Mouse (Mus musculus): ENCODE results near the gene St6galnac6. TPM values are rescaled to one million over a fixed set of nuclear protein-coding genes. Genes with fewer than 3 reads are reported as not detected.

The St6galnac6 gene
- polyA plus RNA-seq, 1 experiment from 2014 or later = 7.4 TPM

- H3K36me3 ChIP-seq (ENCODE audit: control insufficient read depth, insufficient read depth, low read length) = no peaks in the 10 kb centered on the region; the same call in 1 of the 2 replicates
- H3K9me3 ChIP-seq (ENCODE audit: control insufficient read depth, low read depth, low read length) = no peaks in the 10 kb centered on the region
- H3K27me3 ChIP-seq (ENCODE audit: control insufficient read depth, insufficient read depth, low read length) = no peaks in the 10 kb centered on the region
- H3K27ac ChIP-seq (ENCODE audit: low read length) = no peak overlapping the region
- WGBS = 93% methylated on average over 1 of the region's 1 CpGs
- H3K4me2 ChIP-seq (replicated peaks; ENCODE audit: low read depth, low read length) = no peak overlapping the region
- ATAC-seq (ENCODE audit: insufficient number of reproducible peaks, insufficient read depth, low FRiP score, low read depth) = no peak
- no peak overlapping the region for H3K4me3 ChIP-seq (ENCODE audit: low read depth, low read length)
- H3K9ac ChIP-seq (replicated peaks; ENCODE audit: low read depth, low read length) = no peak overlapping the region
- H3K4me1 ChIP-seq (ENCODE audit: control insufficient read depth, insufficient read depth, low read length) = peaks cover 27% of the 10 kb centered on the region; the same call in 1 of the 2 replicates
Measured at GRCm38 (mm10) chr2:32617109-32617508, 17.6 kb downstream of the St6galnac6 start.

GRCm38 (mm10) chr2:32617601-32618000 lies 18.1 kb downstream of the St6galnac6 start:
- no peaks in the 10 kb centered on the region; the same call in 1 of the 2 replicates for H3K36me3 ChIP-seq (ENCODE audit: control insufficient read depth, insufficient read depth, low read length)
- peaks cover 27% of the 10 kb centered on the region; the same call in 1 of the 2 replicates for H3K4me1 ChIP-seq (ENCODE audit: control insufficient read depth, insufficient read depth, low read length)
- H3K4me3 ChIP-seq (ENCODE audit: low read depth, low read length) = no peak overlapping the region
- 92% methylated on average over 4 of the region's 4 CpGs for WGBS
- H3K27ac ChIP-seq (ENCODE audit: low read length) = no peak overlapping the region
- no peak for ATAC-seq (ENCODE audit: insufficient number of reproducible peaks, insufficient read depth, low FRiP score, low read depth)
- H3K27me3 ChIP-seq (ENCODE audit: control insufficient read depth, insufficient read depth, low read length) = no peaks in the 10 kb centered on the region
- no peaks in the 10 kb centered on the region for H3K9me3 ChIP-seq (ENCODE audit: control insufficient read depth, low read depth, low read length)
- no peak overlapping the region for H3K4me2 ChIP-seq (replicated peaks; ENCODE audit: low read depth, low read length)
- no peak overlapping the region for H3K9ac ChIP-seq (replicated peaks; ENCODE audit: low read depth, low read length)

GRCm38 (mm10) chr2:32618051-32618450 lies 18.5 kb downstream of the St6galnac6 start:
- peaks cover 27% of the 10 kb centered on the region; the same call in 1 of the 2 replicates for H3K4me1 ChIP-seq (ENCODE audit: control insufficient read depth, insufficient read depth, low read length)
- H3K9ac ChIP-seq (replicated peaks; ENCODE audit: low read depth, low read length) = no peak overlapping the region
- no peak overlapping the region for H3K4me3 ChIP-seq (ENCODE audit: low read depth, low read length)
- no peaks in the 10 kb centered on the region for H3K9me3 ChIP-seq (ENCODE audit: control insufficient read depth, low read depth, low read length)
- 81% methylated on average over 9 of the region's 9 CpGs for WGBS
- H3K27me3 ChIP-seq (ENCODE audit: control insufficient read depth, insufficient read depth, low read length) = no peaks in the 10 kb centered on the region
- no peak for ATAC-seq (ENCODE audit: insufficient number of reproducible peaks, insufficient read depth, low FRiP score, low read depth)
- H3K36me3 ChIP-seq (ENCODE audit: control insufficient read depth, insufficient read depth, low read length) = no peaks in the 10 kb centered on the region; the same call in 1 of the 2 replicates
- no peak overlapping the region for H3K4me2 ChIP-seq (replicated peaks; ENCODE audit: low read depth, low read length)
- H3K27ac ChIP-seq (ENCODE audit: low read length) = no peak overlapping the region

GRCm38 (mm10) chr2:32620682-32621516 lies 21.4 kb downstream of the St6galnac6 start:
- Histone ChIP-seq H3K4me3 (ENCODE audit: low read depth, low read length) (no peak overlapping the region), H3K36me3 (ENCODE audit: control insufficient read depth, insufficient read depth, low read length) (no peaks in the 10 kb centered on the region; the same call in 1 of the 2 replicates), H3K9me3 (ENCODE audit: control insufficient read depth, low read depth, low read length) (no peaks in the 10 kb centered on the region), H3K4me1 (ENCODE audit: control insufficient read depth, insufficient read depth, low read length) (peaks cover 41% of the 10 kb centered on the region), H3K4me2 (replicated peaks; ENCODE audit: low read depth, low read length) (0 out of 2 replicates have a peak overlapping the region, but pooled peaks have one; percentile 1), H3K27ac (ENCODE audit: low read length) (peak overlapping the region; percentile 83), H3K27me3 (ENCODE audit: control insufficient read depth, insufficient read depth, low read length) (no peaks in the 10 kb centered on the region), H3K9ac (replicated peaks; ENCODE audit: low read depth, low read length) (no peak overlapping the region)
- 4% methylated on average over 4 of the region's 4 CpGs for WGBS
- peak; percentile 80 for ATAC-seq (ENCODE audit: insufficient number of reproducible peaks, insufficient read depth, low FRiP score, low read depth)

- Histone ChIP-seq H3K4me3 (ENCODE audit: low read depth, low read length) (no peak within 1 kb of the TSS), H3K4me2 (replicated peaks; ENCODE audit: low read depth, low read length) (0 out of 2 replicates have a peak within 1 kb of the TSS, but pooled peaks have one; percentile 1), H3K9ac (replicated peaks; ENCODE audit: low read depth, low read length) (no peak within 1 kb of the TSS), H3K27me3 (ENCODE audit: control insufficient read depth, insufficient read depth, low read length) (no peaks in the 10 kb centered on the region), H3K9me3 (ENCODE audit: control insufficient read depth, low read depth, low read length) (no peaks in the 10 kb centered on the region), H3K4me1 (ENCODE audit: control insufficient read depth, insufficient read depth, low read length) (peaks cover 47% of the 10 kb centered on the region), H3K36me3 (ENCODE audit: control insufficient read depth, insufficient read depth, low read length) (no peaks in the 10 kb centered on the region; the same call in 1 of the 2 replicates), H3K27ac (ENCODE audit: low read length) (peak within 1 kb of the TSS; percentile 83)
- no peak for ATAC-seq (ENCODE audit: insufficient number of reproducible peaks, insufficient read depth, low FRiP score, low read depth)
- 15% methylated on average over 7 of the region's 7 CpGs for WGBS
Measured at GRCm38 (mm10) chr2:32621517-32621859, 22.0 kb downstream of the St6galnac6 start, which contains the start of gene Ak1. Ak1 (plus strand) TSS chr2:32621758.

- Histone ChIP-seq H3K27ac (ENCODE audit: low read length) (peak overlapping the region; percentile 64; the same call in 1 of the 2 replicates), H3K9me3 (ENCODE audit: control insufficient read depth, low read depth, low read length) (no peaks in the 10 kb centered on the region), H3K9ac (replicated peaks; ENCODE audit: low read depth, low read length) (no peak overlapping the region), H3K36me3 (ENCODE audit: control insufficient read depth, insufficient read depth, low read length) (no peaks in the 10 kb centered on the region), H3K4me3 (ENCODE audit: low read depth, low read length) (no peak overlapping the region), H3K4me1 (ENCODE audit: control insufficient read depth, insufficient read depth, low read length) (peaks cover 60% of the 10 kb centered on the region), H3K4me2 (replicated peaks; ENCODE audit: low read depth, low read length) (no peak overlapping the region), H3K27me3 (ENCODE audit: control insufficient read depth, insufficient read depth, low read length) (no peaks in the 10 kb centered on the region)
- ATAC-seq (ENCODE audit: insufficient number of reproducible peaks, insufficient read depth, low FRiP score, low read depth) = no peak
- 62% methylated on average over 5 of the region's 5 CpGs for WGBS
Measured at GRCm38 (mm10) chr2:32624111-32624748, 24.7 kb downstream of the St6galnac6 start.

GRCm38 (mm10) chr2:32625212-32625872 lies 25.8 kb downstream of the St6galnac6 start:
- Histone ChIP-seq H3K9ac (replicated peaks; ENCODE audit: low read depth, low read length) (no peak overlapping the region), H3K4me1 (ENCODE audit: control insufficient read depth, insufficient read depth, low read length) (peaks cover 50% of the 10 kb centered on the region), H3K36me3 (ENCODE audit: control insufficient read depth, insufficient read depth, low read length) (no peaks in the 10 kb centered on the region), H3K4me3 (ENCODE audit: low read depth, low read length) (peak overlapping the region; percentile 4), H3K4me2 (replicated peaks; ENCODE audit: low read depth, low read length) (peak overlapping the region; percentile 33), H3K27me3 (ENCODE audit: control insufficient read depth, insufficient read depth, low read length) (no peaks in the 10 kb centered on the region), H3K27ac (ENCODE audit: low read length) (peak overlapping the region; percentile 64; the same call in 1 of the 2 replicates), H3K9me3 (ENCODE audit: control insufficient read depth, low read depth, low read length) (no peaks in the 10 kb centered on the region)
- no peak for ATAC-seq (ENCODE audit: insufficient number of reproducible peaks, insufficient read depth, low FRiP score, low read depth)
- WGBS = 2% methylated on average over 13 of the region's 13 CpGs
